Mouse (Mus musculus): ENCODE measurements around the gene Abcd3.

Gene Abcd3

GRCm38 (mm10) chr3:121814877-121815548, at the start of gene Abcd3:
Gene Abcd3, minus strand, starts transcription at chr3:121815302.
- peak; percentile 61 to 63 for DNase-seq (ENCODE audit: low spot score in 2 of 2)

- DNase-seq (ENCODE audit: low spot score in 2 of 2), result no peak
Measured at GRCm38 (mm10) chr3:121859142-121859541, 44.0 kb upstream of the Abcd3 start.

- DNase-seq (ENCODE audit: low spot score in 2 of 2), result no peak
Measured at GRCm38 (mm10) chr3:121856131-121856530, 41.0 kb upstream of the Abcd3 start.

GRCm38 (mm10) chr3:121853781-121854520, 38.8 kb upstream of the Abcd3 start:
- DNase-seq (ENCODE audit: low spot score in 2 of 2), result no peak

- no peak for DNase-seq (ENCODE audit: low spot score in 2 of 2)
Measured at GRCm38 (mm10) chr3:121852074-121852826, 37.1 kb upstream of the Abcd3 start.

GRCm38 (mm10) chr3:121851006-121851405, 35.9 kb upstream of the Abcd3 start:
- DNase-seq (ENCODE audit: low spot score in 2 of 2), result no peak

- no peak for DNase-seq (ENCODE audit: low spot score in 2 of 2)
Measured at GRCm38 (mm10) chr3:121850381-121850780, 35.3 kb upstream of the Abcd3 start.

GRCm38 (mm10) chr3:121847296-121847695, 32.2 kb upstream of the Abcd3 start:
- DNase-seq (ENCODE audit: low spot score in 2 of 2), result no peak

GRCm38 (mm10) chr3:121844658-121845057, 29.6 kb upstream of the Abcd3 start:
- no peak for DNase-seq (ENCODE audit: low spot score in 2 of 2)

GRCm38 (mm10) chr3:121844013-121844412, 28.9 kb upstream of the Abcd3 start:
- DNase-seq (ENCODE audit: low spot score in 2 of 2), result no peak

GRCm38 (mm10) chr3:121843254-121843653, 28.2 kb upstream of the Abcd3 start:
- no peak for DNase-seq (ENCODE audit: low spot score in 2 of 2)

GRCm38 (mm10) chr3:121842306-121842860, 27.3 kb upstream of the Abcd3 start:
- no peak for DNase-seq (ENCODE audit: low spot score in 2 of 2)

- no peak for DNase-seq (ENCODE audit: low spot score in 2 of 2)
Measured at GRCm38 (mm10) chr3:121841412-121842014, 26.4 kb upstream of the Abcd3 start.

GRCm38 (mm10) chr3:121840351-121840750, 25.2 kb upstream of the Abcd3 start:
- no peak for DNase-seq (ENCODE audit: low spot score in 2 of 2)

GRCm38 (mm10) chr3:121834732-121835131, 19.6 kb upstream of the Abcd3 start:
- DNase-seq (ENCODE audit: low spot score in 2 of 2), result no peak

GRCm38 (mm10) chr3:121834250-121834649, 19.1 kb upstream of the Abcd3 start:
- DNase-seq (ENCODE audit: low spot score in 2 of 2), result no peak

GRCm38 (mm10) chr3:121825092-121825491, 10.0 kb upstream of the Abcd3 start:
- DNase-seq (ENCODE audit: low spot score in 2 of 2), result no peak

- no peak for DNase-seq (ENCODE audit: low spot score in 2 of 2)
Measured at GRCm38 (mm10) chr3:121824319-121824718, 9.2 kb upstream of the Abcd3 start.

- DNase-seq (ENCODE audit: low spot score in 2 of 2), result no peak
Measured at GRCm38 (mm10) chr3:121822643-121823042, 7.5 kb upstream of the Abcd3 start.

- DNase-seq (ENCODE audit: low spot score in 2 of 2), result no peak
Measured at GRCm38 (mm10) chr3:121821559-121822143, 6.5 kb upstream of the Abcd3 start.

- no peak for DNase-seq (ENCODE audit: low spot score in 2 of 2)
Measured at GRCm38 (mm10) chr3:121819693-121820200, 4.6 kb upstream of the Abcd3 start.
